14 mouse cellular contexts compared by ENCODE assay signal in genomic region chrX:167719092-167719491, GRCm38 (mm10).
"Had no signal": no experiment of that assay in that cellular context is flagged by ENCODE, and none has a peak within 500 bp of the region (broad histone marks: within the 10 kb centered on the region; RNA-seq: fewer than 3 reads in every experiment).

No protein-coding gene starts in this region.

- ATAC-seq: liver, postnatal 0 days; midbrain, embryonic 15.5 days had no signal

- H3K4me3 ChIP-seq: limb, embryonic 12.5 days; liver, embryonic 13.5 days; lung, embryonic 15.5 days; megakaryocyte, embryonic 14.5 days; midbrain, embryonic 15.5 days; neural tube, embryonic 12.5 days had no signal

- H3K4me2 ChIP-seq: limb, embryonic 12.5 days; liver, embryonic 13.5 days; lung, embryonic 15.5 days; midbrain, embryonic 11.5 days; midbrain, embryonic 15.5 days; neural tube, embryonic 12.5 days had no signal

- H3K27me3 ChIP-seq: liver, embryonic 13.5 days; neural tube, embryonic 12.5 days had no signal

- DNase-seq: layer of hippocampus, adult 9-11 months; layer of hippocampus, postnatal 36 days; liver; liver, embryonic 13.5 days; liver, postnatal 0 days; thymus, postnatal 4 days had no signal

- H3K4me1 ChIP-seq: limb, embryonic 12.5 days; liver, embryonic 13.5 days; lung, embryonic 15.5 days; megakaryocyte, embryonic 14.5 days; midbrain, embryonic 15.5 days; neural tube, embryonic 12.5 days had no signal

- H3K9ac ChIP-seq: limb, embryonic 12.5 days; liver, embryonic 13.5 days; liver, postnatal 0 days; lung, embryonic 15.5 days; midbrain, embryonic 15.5 days; neural tube, embryonic 12.5 days had no signal

- H3K9me3 ChIP-seq: limb, embryonic 12.5 days; liver, embryonic 13.5 days; lung, embryonic 15.5 days; megakaryocyte, embryonic 14.5 days; midbrain, embryonic 15.5 days; neural tube, embryonic 12.5 days had no signal

- H3K27ac ChIP-seq: limb, embryonic 12.5 days; liver, embryonic 13.5 days; lung, embryonic 15.5 days; macrophage; midbrain, embryonic 15.5 days; neural tube, embryonic 12.5 days; stomach, postnatal 0 days had no signal

- H3K36me3 ChIP-seq: limb, embryonic 12.5 days; liver, embryonic 13.5 days; lung, embryonic 15.5 days; midbrain, embryonic 15.5 days; neural tube, embryonic 12.5 days had no signal
